Mouse (Mus musculus) megakaryocyte-erythroid progenitor cell, adult 5-6 weeks (primary cell): ENCODE data around the gene Dpf2. TPM values are rescaled to one million over a fixed set of nuclear protein-coding genes. Genes with fewer than 3 reads are reported as not detected.

Experiments used
- ATAC-seq: replicated peaks from 2 replicates; pipeline ENCODE4 v1.8.0; 2016; ENCODE audit warnings: mild to moderate bottlenecking, inconsistent platforms; ENCODE audit not compliant: severe bottlenecking, poor library complexity, low FRiP score, low TSS enrichment
- total RNA-seq, 2 experiments: library from RNA; stranded (forward) in 1 of 2; stranded (reverse) in 1 of 2; fragments of 200-1000, 215-1000 nt in 1 of 2; fragments of >200 nt in 1 of 2; fragmentation: Nextera tagmentation in 1 of 2; gene quantifications; 2 replicates each; pipeline ENCODE4 v1.2.3; 2014 to 2017

Gene Dpf2
- total RNA-seq (2014; fragmentation: Nextera tagmentation) (91.2 and 95.9 TPM in 2 replicates), total RNA-seq (2017) (75.0 and 124 TPM in 2 replicates)

- ATAC-seq, result peak; percentile 27; the same call in 1 of the 2 replicates
These were observed at the start of gene Dpf2 for GRCm38 (mm10) chr19:5913007-5913719. TSS of gene Dpf2 (minus strand) at chr19:5913010.

GRCm38 (mm10) chr19:5957371-5957770, 44.6 kb upstream of the Dpf2 start:
- ATAC-seq, result no peak

- ATAC-seq, result peak; percentile 60
These were observed 43.9 kb upstream of the Dpf2 start for GRCm38 (mm10) chr19:5956685-5957084.

DNA sequence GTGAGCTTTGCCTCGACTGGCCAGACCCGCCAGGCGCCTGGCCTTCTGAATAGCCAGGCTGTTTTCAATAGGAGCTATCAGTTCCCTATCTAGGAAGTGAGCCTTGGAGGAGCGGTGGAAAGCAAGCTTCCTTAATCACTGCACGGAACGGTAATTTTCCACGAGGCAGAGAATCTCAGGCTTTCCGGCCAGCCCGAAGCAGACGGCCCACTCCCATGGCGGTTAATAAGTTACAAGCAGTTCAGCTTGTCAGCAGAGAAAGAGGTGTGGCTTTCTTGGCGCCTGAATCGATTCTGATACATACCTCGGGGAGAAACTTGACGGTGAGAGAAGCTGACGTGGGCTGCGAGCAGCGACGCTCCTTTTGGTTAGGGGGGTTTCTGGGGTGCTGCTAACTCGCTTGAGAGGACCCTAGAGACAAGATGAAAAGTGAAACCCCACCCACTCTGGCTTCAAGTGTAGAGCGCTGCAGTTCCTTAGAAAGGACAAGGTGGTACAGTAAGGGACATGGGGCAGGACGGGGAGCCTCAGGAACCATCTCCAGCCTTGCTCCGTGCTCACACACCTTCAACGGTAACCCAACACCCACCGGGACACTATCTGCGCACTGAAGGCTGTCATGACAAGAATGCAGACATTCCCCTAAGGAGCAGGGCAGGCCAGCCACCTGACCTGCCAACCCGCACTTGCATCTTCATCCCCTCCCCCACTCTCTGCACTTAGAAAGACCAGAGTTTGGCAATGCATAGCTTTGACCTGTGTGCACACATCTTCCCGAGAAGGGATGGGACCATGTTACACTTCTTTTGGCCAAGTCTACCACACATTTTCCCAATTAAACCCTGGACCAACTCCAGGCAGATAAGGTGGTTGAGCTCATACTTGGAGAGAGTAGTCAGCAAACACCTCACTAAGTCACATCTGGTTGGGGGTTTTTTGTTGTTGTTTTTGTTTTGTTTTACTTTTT, 43.2 kb upstream of the Dpf2 start:
- ATAC-seq, result no peak

DNA sequence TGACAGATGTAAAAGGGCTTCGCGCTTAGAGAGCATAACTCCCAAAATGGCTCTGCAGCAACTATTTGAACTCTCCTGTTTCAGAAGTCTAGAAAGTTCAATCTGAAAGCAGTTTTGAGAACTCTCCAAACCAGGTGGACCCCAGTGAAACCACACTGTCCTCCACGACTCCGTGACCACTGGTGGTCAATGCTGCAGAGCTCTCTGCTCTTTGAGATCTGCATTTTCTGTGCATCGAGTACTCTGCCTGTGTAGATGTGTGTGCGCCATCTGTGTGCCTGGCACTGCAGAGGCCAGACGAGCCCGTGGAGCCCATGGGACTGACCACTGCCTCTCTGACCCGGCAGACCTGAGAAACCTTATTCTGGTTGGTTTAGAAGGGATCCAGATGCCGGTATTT, 42.1 kb upstream of the Dpf2 start:
- no peak for ATAC-seq

- no peak for ATAC-seq
These were observed 41.4 kb upstream of the Dpf2 start for GRCm38 (mm10) chr19:5954031-5954710.

DNA sequence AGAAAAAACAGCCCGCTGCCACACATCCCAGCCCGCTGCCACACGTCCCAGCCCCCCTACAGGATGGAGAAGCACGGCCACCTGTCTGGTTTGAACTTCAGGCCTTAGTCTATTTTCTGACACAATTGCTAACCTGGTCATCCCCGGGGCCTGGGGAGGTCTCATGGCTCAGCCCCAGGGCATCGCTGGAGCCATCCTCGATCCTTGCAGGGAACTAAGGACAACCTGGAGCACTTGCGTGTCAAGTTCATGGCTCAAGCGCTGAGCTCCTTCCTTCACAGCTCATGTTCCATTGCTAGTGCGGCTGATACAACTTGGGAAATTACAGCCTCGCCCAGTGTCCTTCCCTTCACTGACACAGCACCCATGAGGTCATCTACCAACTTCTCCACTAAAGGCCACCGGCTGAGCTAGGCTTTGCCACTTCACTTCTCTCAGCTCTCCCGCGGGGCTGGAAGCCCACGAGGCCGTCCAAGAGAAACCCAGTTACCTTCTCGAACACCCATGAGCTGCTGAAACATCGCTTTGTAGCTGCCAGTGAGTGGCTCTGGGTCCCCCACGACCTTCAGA, 40.5 kb upstream of the Dpf2 start:
- no peak for ATAC-seq

GRCm38 (mm10) chr19:5952071-5952691, 39.4 kb upstream of the Dpf2 start:
- no peak for ATAC-seq

DNA sequence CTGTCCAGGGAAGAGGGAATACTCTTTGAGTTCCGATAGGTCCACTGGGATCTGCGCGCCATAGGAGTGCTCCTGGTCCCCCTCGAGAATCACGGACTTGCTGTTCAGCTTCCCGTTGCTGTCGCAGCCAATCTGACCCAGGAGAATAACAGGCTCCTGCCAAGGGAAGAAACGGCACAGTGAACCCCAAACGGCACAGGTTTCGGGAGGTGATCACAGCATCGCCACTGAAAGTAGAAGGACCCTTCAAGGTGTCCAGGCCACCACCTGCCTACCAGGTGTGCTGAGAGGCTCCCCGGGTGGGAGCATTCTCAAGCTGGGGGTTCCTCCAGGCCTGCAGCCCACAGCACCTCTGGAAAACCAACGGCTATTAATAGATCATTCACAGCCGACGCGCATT, 38.8 kb upstream of the Dpf2 start:
- no peak for ATAC-seq

- no peak for ATAC-seq
These were observed 37.4 kb upstream of the Dpf2 start for GRCm38 (mm10) chr19:5950218-5950617.

DNA sequence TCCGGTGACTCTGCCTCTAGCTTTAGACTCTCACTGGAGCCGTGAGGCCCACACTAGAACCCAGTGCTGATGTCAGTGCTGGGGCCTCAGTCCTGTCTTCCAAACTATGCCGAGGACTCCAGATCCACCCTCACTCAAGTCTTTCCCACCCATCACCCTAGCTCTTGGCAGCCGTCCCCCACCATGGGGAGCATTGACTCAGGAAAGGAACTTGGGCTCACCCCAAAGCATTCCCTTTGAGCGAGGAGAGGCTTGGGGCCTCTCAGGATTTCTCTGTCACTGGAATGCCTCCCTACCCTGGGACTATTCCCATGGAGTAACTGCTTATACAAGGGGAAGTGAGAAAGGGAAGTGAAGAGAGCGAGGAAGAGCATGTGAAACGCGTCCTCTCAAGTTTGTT, 33.1 kb upstream of the Dpf2 start:
- no peak for ATAC-seq

GRCm38 (mm10) chr19:5945027-5945426, 32.2 kb upstream of the Dpf2 start:
- peak; percentile 63 for ATAC-seq

DNA sequence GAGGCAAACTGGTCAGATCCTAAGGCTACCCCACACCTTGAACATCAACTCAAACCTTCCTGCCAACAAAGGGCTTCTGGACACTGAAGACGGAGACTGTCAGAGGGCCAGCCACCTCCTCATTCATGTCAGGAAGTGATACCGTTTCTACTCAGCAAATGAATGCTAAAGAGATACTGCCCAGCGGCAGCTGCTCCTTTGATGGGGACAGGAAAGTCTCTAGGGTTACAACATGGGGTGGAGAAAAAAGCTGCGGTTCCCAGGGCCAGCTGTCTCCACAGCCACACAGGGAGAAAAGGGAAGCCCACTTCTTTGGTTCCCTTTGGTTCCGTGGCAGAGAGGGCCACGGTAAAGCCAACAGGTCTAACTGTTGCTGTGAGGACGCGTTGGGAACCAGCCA, 31.3 kb upstream of the Dpf2 start:
- ATAC-seq, result no peak

- ATAC-seq, result no peak
These were observed 30.6 kb upstream of the Dpf2 start for GRCm38 (mm10) chr19:5943404-5943803.

GRCm38 (mm10) chr19:5942581-5942980, 29.8 kb upstream of the Dpf2 start:
- no peak for ATAC-seq

DNA sequence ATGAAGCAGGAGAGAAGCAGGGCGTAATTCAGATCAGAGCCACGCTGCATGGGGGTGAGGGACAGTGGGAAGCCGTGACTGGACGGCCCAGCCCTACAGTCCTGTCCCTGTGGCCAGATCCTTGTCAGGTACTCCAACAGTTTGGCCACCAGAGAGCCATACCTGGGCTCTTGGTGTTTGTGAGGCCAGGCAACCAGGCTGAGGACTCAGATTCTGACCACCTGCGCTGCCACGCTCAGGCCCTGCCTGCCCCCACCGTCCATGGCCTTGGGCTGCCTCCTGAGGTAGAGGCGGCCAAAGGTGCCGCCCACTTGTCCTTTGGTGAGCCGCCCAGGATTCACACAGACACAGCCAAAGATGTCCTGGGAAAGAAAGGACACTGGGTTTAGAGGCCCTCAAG, 27.8 kb upstream of the Dpf2 start:
- no peak for ATAC-seq

- no peak for ATAC-seq
These were observed 27.4 kb upstream of the Dpf2 start for GRCm38 (mm10) chr19:5940173-5940572.

DNA sequence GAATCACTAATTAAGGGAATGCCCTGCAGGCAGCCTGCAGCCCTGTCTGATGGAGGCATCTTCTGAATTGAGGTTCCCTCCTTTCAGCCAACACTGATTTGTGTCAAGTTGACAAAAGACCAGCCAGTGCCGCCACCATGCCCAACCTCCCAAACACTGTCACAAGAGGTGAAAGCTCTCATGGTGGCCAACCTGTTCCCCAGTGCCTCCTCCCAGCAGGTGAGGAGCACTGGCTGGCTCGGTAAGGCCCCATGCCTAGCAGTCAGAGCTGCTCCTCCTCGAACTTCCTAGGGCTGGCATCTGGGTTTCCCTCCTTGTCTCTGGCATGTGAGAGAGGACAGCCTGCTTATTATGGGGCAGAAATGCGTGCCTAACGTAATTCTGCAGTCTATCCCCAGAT, 26.9 kb upstream of the Dpf2 start:
- ATAC-seq, result no peak

GRCm38 (mm10) chr19:5938516-5938915, 25.7 kb upstream of the Dpf2 start:
- no peak for ATAC-seq
